Mouse (Mus musculus) liver, adult 2 months (tissue): ENCODE measurements around the gene Dnajc4.

Experiments used
- CTCF ChIP-seq: fragments of 200-500 bp; IDR thresholded peaks from 2 replicates; pipeline ENCODE4 v1.5.1; 2011; ENCODE audit warnings: low read depth, low read length, control low read depth
- POLR2A ChIP-seq: fragments of 200-500 bp; IDR thresholded peaks from 2 replicates; pipeline ENCODE4 v1.6.1; 2011; ENCODE audit warnings: low read length, control low read depth; ENCODE audit not compliant: insufficient read depth; ENCODE audit errors: extremely low read depth

DNA sequence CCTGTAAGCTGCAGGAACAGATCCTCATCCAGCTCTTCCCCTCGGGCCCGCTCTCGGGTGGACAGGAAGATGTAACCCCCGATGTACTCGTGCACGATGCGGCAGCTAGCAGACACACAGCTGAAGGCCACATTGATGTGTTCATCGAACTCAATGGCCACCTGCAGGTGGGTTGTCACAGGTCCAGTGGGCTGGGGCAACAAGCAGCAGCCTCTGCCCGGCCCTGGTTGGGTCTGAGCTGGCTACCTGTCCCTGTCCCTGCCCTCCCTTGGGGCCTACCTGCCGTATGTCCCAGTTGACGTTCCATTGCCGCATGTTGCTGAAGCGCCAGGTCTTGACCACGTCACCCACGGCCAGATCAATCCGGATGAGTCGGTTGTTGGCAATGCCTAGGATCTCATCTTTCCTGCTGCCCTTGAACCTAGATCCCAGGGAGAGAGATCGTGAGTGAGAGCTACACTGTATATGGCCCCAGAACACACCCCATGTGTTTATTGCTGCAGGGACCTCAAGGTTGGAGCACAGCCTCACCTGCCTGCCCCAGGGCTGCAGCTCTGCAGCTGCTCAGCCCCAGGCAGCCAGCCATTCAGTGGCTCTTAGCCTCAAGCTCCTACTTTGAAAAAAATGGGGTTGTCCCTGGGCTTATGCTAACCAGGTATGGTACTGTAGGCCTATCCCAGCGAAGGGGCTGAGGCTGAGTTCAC, 7.1 kb upstream of the Dnajc4 start:
- TF ChIP-seq POLR2A, result no peak
- TF ChIP-seq CTCF, result no peak
